Mouse (Mus musculus) liver, embryonic 15.5 days (tissue): ENCODE data around the gene Stk24. TPM values are rescaled to one million over a fixed set of nuclear protein-coding genes. Genes with fewer than 3 reads are reported as not detected.
A peak's percentile ranks its signal among the peaks of the same experiment; 100 is the strongest.
"Not testable (repeated sequence)": the region's sequence is repeated elsewhere in the genome, so short reads cannot be mapped to it uniquely, and the experiment has no call there.

Source experiments
- ATAC-seq: fragments of 200-750 bp; cut with Nextera tagmentation; 2 replicates; pipeline ENCODE4 v1.8.0; 2017; ENCODE audit warnings: moderate number of reproducible peaks, mild to moderate bottlenecking, moderate library complexity; ENCODE audit not compliant: insufficient read depth
- H3K27ac ChIP-seq: fragments of 300-500 bp; sonication (generic); replicated peaks from 2 replicates; pipeline ENCODE4 v1.5.1; 2015; ENCODE audit warnings: mild to moderate bottlenecking, inconsistent platforms
- H3K27me3 ChIP-seq: fragments of 300-500 bp; sonication (generic); 2 replicates; pipeline ENCODE4 v1.6.1; 2015; ENCODE audit warnings: mild to moderate bottlenecking, inconsistent platforms
- H3K36me3 ChIP-seq: fragments of 300-500 bp; sonication (generic); replicated peaks from 2 replicates; pipeline ENCODE4 v1.6.1; 2015; ENCODE audit warnings: moderate library complexity, mild to moderate bottlenecking, inconsistent platforms
- H3K4me1 ChIP-seq: fragments of 300-500 bp; sonication (generic); replicated peaks from 2 replicates; pipeline ENCODE4 v1.6.1; 2015; ENCODE audit warnings: inconsistent platforms
- H3K4me2 ChIP-seq: fragments of 300-500 bp; sonication (generic); 2 replicates; pipeline ENCODE4 v1.6.1; 2015; ENCODE audit warnings: moderate library complexity, mild to moderate bottlenecking, inconsistent platforms
- H3K4me3 ChIP-seq: fragments of 300-500 bp; sonication (generic); replicated peaks from 2 replicates; pipeline ENCODE4 v1.5.1; 2015; ENCODE audit warnings: mild to moderate bottlenecking, inconsistent platforms
- H3K9ac ChIP-seq: fragments of 300-500 bp; sonication (generic); 2 replicates; pipeline ENCODE4 v1.6.1; 2015; ENCODE audit warnings: moderate library complexity, mild to moderate bottlenecking, inconsistent platforms
- H3K9me3 ChIP-seq: fragments of 300-500 bp; sonication (generic); replicated peaks from 2 replicates; pipeline ENCODE4 v1.6.1; 2016; ENCODE audit warnings: inconsistent platforms
- WGBS: fragments of 180-500 bp; shearing (Covaris S2); methylation state at CpG from one replicate; pipeline ENCODE4 v1.1.7; 2015; ENCODE audit warnings: mixed read lengths; ENCODE audit not compliant: insufficient replicate concordance; 5-methylcytosine and 5-hydroxymethylcytosine counted together
- polyA plus RNA-seq: library from polyadenylated mRNA; unstranded; fragments of >200 nt; fragmentation: Nextera tagmentation; extraction: Ambion mirVana; gene quantifications from 2 replicates; pipeline ENCODE4 v1.2.1, GENCODE M21; 2015

The Stk24 gene
- polyA plus RNA-seq: 27.0 and 29.3 TPM in 2 replicates

- H3K4me3 ChIP-seq: peak within 1 kb of the TSS; percentile 99
- H3K9me3 ChIP-seq: no peaks in the 10 kb centered on the region
- WGBS: 8% methylated on average over 11 of the region's 11 CpGs
- H3K36me3 ChIP-seq: peaks cover 19% of the 10 kb centered on the region
- H3K27me3 ChIP-seq: peaks cover 14% of the 10 kb centered on the region
- peak within 1 kb of the TSS; percentile 98 for H3K9ac ChIP-seq
- peaks cover 44% of the 10 kb centered on the region for H3K4me1 ChIP-seq
- no peak for ATAC-seq
- peak within 1 kb of the TSS; percentile 92 for H3K27ac ChIP-seq
- H3K4me2 ChIP-seq: peak within 1 kb of the TSS; percentile 92
These were observed at the start of gene Stk24 for GRCm38 (mm10) chr14:121379827-121380145. Gene Stk24, minus strand, starts transcription at chr14:121380011.

DNA sequence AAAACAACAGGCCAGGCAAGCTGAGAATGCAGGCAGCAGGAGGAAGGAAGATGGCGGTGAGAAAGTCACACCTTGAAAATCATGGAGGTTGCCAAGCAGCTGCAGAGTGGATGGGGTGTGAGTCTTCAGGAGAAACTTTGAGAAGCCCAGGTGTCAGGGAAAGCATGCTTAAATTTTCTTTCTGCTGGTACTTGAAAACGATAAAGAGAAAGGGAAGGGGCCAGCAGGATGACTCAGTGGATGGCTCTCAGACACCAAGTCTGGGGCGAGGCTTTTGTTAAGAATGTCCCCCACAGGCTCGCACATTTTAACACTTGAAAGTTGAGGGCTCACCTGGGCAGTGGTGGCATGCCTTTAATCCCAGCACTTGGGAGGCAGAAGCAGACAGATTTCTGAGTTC, 48.3 kb upstream of the Stk24 start:
- H3K27me3 ChIP-seq: no peaks in the 10 kb centered on the region
- no peaks in the 10 kb centered on the region for H3K36me3 ChIP-seq
- no peak for ATAC-seq
- 71% methylated on average over 4 of the region's 4 CpGs for WGBS
- no peak overlapping the region for H3K27ac ChIP-seq
- H3K4me1 ChIP-seq: peaks cover 17% of the 10 kb centered on the region
- H3K4me3 ChIP-seq: no peak overlapping the region
- H3K9ac ChIP-seq: no peak overlapping the region
- H3K4me2 ChIP-seq: no peak overlapping the region
- H3K9me3 ChIP-seq: no peaks in the 10 kb centered on the region

GRCm38 (mm10) chr14:121426743-121427142, 46.9 kb upstream of the Stk24 start:
- Histone ChIP-seq H3K4me3 (no peak overlapping the region), H3K36me3 (no peaks in the 10 kb centered on the region), H3K9ac (no peak overlapping the region), H3K9me3 (no peaks in the 10 kb centered on the region), H3K4me2 (no peak overlapping the region), H3K4me1 (peaks cover 31% of the 10 kb centered on the region), H3K27ac (no peak overlapping the region), H3K27me3 (no peaks in the 10 kb centered on the region)
- no peak for ATAC-seq

DNA sequence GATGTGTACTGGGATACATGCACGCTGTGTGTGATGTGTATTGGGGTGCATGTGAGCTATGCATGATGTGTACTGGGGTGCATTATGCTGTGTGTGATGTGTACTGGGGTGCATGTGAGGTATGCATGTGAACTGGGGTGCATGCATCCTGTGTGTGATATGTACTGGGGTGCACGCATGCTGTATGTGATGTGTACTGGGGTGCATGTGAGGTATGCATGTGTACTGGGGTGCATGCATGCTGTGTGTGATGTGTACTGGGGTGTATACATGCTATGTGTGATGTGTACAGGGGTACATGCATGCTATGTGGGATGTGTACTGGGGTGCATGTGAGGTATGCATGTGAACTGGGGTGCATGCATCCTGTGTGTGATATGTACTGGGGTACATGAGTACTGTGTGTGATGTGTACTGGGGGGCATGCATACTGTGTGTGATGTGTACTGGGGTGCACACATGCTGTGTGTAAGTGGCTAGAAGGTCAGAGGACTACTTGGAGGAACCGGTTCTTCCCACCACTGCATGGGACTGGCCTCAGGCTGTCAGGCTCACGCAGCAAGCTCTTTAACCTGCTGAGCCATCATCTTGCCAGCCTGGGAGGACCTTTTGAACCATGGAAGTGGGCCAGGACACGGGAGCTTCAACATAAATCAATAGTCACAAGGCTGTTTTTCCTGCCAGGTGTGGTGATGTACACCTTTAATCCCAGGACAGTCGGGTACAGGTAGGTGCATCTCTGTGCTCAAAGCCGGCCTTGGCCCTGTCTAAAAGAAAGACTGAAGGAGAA, 45.4 kb upstream of the Stk24 start:
- no peaks in the 10 kb centered on the region for H3K27me3 ChIP-seq
- H3K9me3 ChIP-seq: no peaks in the 10 kb centered on the region
- no peak overlapping the region for H3K27ac ChIP-seq
- H3K4me3 ChIP-seq: no peak overlapping the region
- no peak overlapping the region for H3K9ac ChIP-seq
- no peaks in the 10 kb centered on the region for H3K36me3 ChIP-seq
- no peak overlapping the region for H3K4me2 ChIP-seq
- no peak for ATAC-seq
- 63% methylated on average over 7 of the region's 7 CpGs for WGBS
- H3K4me1 ChIP-seq: peaks cover 34% of the 10 kb centered on the region

DNA sequence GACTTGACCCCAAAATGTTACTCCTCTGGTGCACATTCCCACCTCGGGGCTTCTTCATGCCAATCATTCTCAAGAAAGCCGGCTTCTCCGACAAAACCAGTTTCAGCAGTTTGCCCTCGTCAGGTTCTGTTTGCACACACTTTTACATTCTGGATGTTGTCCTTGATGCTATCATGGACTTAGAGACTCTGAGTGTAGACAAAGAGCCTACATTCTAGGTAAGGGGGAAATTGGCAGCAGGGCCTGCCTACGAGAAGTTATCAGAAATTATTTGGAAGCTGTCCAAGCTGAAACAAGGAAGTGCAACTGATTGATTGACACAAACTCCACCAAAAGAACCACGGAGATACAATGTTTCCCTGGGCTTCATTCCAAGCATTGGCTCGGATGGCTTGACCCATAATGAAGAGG, 43.5 kb upstream of the Stk24 start:
- H3K4me1 ChIP-seq: peaks cover 34% of the 10 kb centered on the region
- H3K9ac ChIP-seq: no peak overlapping the region
- H3K4me3 ChIP-seq: no peak overlapping the region
- H3K4me2 ChIP-seq: peak overlapping the region; percentile 56
- H3K27ac ChIP-seq: peak overlapping the region; percentile 86
- ATAC-seq: peak; percentile 26; the same call in 1 of the 2 replicates
- H3K27me3 ChIP-seq: no peaks in the 10 kb centered on the region
- WGBS: 9% methylated on average over 7 of the region's 7 CpGs
- H3K36me3 ChIP-seq: no peaks in the 10 kb centered on the region
- H3K9me3 ChIP-seq: no peaks in the 10 kb centered on the region

DNA sequence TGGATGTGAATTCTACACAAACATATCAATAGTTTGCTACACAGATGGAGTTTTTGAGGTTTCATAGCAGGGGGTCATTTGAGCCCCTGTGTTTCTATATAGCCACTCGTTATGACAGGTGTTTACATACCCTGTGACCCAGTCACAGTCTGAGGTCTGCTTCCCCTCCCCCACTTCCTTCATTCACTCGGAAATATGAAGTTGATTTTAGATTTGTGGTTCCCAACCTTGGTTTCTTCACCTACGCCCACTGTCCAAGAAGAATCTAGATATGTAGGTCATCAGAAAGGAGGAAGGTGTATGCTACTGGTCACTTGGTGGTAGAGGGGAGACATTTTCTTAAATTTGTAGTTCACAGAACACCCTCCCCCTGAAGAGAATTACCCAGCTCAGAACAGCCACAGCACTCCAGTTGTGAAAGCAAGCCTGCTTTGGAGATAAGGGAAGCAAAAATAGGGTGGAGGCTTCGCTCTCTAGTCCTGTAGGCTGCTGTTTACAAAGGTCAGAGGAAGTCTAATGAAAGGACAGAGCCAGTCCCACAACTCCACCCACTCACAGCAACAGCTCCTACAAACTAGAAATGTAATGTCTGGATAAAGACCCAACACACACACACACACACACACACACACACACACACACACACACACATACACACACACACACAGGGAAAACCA, 43.0 kb upstream of the Stk24 start:
- H3K4me2 ChIP-seq: peak overlapping the region; percentile 56
- H3K4me1 ChIP-seq: peaks cover 34% of the 10 kb centered on the region
- H3K9ac ChIP-seq: 0 out of 2 replicates have a peak overlapping the region, but pooled peaks have one; percentile 6
- WGBS: 3% methylated on average over 4 of the region's 4 CpGs
- H3K36me3 ChIP-seq: no peaks in the 10 kb centered on the region
- H3K27ac ChIP-seq: peak overlapping the region; percentile 86
- peak; percentile 95 for ATAC-seq
- 0 out of 2 replicates have a peak overlapping the region, but pooled peaks have one; percentile 18 for H3K4me3 ChIP-seq
- no peaks in the 10 kb centered on the region for H3K27me3 ChIP-seq
- H3K9me3 ChIP-seq: no peaks in the 10 kb centered on the region

GRCm38 (mm10) chr14:121422000-121422399, 42.2 kb upstream of the Stk24 start:
- Histone ChIP-seq H3K36me3 (no peaks in the 10 kb centered on the region), H3K4me2 (peak overlapping the region; percentile 56), H3K9me3 (no peaks in the 10 kb centered on the region), H3K27ac (peak overlapping the region; percentile 86), H3K27me3 (no peaks in the 10 kb centered on the region), H3K4me1 (peaks cover 34% of the 10 kb centered on the region), H3K9ac (no peak overlapping the region), H3K4me3 (no peak overlapping the region)
- WGBS: 50% methylated on average over 4 of the region's 4 CpGs
- ATAC-seq: no peak

- Histone ChIP-seq H3K4me2 (no peak overlapping the region), H3K4me1 (peaks cover 11% of the 10 kb centered on the region), H3K9me3 (no peaks in the 10 kb centered on the region), H3K36me3 (no peaks in the 10 kb centered on the region), H3K9ac (no peak overlapping the region), H3K27me3 (no peaks in the 10 kb centered on the region), H3K27ac (no peak overlapping the region), H3K4me3 (no peak overlapping the region)
- ATAC-seq: no peak
- WGBS: 74% methylated on average over 5 of the region's 5 CpGs
These were observed 37.8 kb upstream of the Stk24 start for GRCm38 (mm10) chr14:121417594-121417993.

- no peak overlapping the region for H3K27ac ChIP-seq
- ATAC-seq: no peak
- no peak overlapping the region for H3K4me3 ChIP-seq
- no peaks in the 10 kb centered on the region for H3K9me3 ChIP-seq
- H3K27me3 ChIP-seq: no peaks in the 10 kb centered on the region
- 61% methylated on average over 12 of the region's 12 CpGs for WGBS
- no peak overlapping the region for H3K4me2 ChIP-seq
- peaks cover 3% of the 10 kb centered on the region for H3K4me1 ChIP-seq
- no peak overlapping the region for H3K9ac ChIP-seq
- H3K36me3 ChIP-seq: no peaks in the 10 kb centered on the region
These were observed 37.0 kb upstream of the Stk24 start for GRCm38 (mm10) chr14:121416626-121417319.

DNA sequence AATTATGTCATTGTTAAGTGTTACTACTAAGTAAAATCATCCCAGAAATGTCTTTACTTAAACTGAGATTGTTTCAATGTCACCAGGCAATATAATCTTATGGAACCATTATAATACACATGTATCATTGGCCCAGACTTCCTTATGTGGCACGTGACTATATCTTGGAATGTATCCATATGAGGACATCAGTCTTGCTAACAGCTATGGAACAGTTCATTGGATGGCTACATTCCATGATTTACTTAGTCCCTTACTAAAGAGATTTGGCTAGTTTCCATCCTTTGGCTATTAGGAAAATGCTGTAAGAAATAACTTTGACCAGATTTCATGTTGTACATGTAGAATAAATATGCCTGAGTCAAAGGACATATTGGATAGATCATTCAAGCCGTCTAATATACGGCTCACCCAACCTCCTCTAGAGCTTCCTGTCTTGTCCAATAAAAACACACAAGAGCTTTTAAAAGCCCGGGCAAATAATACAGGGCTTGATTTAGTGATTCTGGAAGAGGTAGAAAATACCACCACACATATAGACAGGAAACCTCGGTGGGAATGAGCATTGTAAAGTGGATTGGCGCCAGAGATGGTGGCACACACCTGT, 34.9 kb upstream of the Stk24 start:
- H3K4me3 ChIP-seq: no peak overlapping the region
- no peak overlapping the region for H3K27ac ChIP-seq
- no peaks in the 10 kb centered on the region for H3K36me3 ChIP-seq
- no peak for ATAC-seq
- no peaks in the 10 kb centered on the region for H3K27me3 ChIP-seq
- no peak overlapping the region for H3K9ac ChIP-seq
- 62% methylated on average over 6 of the region's 6 CpGs for WGBS
- H3K4me1 ChIP-seq: no peaks in the 10 kb centered on the region
- H3K9me3 ChIP-seq: no peaks in the 10 kb centered on the region
- no peak overlapping the region for H3K4me2 ChIP-seq

- H3K9ac ChIP-seq: not testable (repeated sequence)
- 90% methylated on average over 1 of the region's 1 CpGs for WGBS
These were observed 33.9 kb upstream of the Stk24 start for GRCm38 (mm10) chr14:121413726-121414125.

More at GRCm38 (mm10) chr14:121413726-121414125, 33.9 kb upstream of the Stk24 start:
- H3K36me3 ChIP-seq, H3K9me3 ChIP-seq, H3K4me3 ChIP-seq, H3K4me2 ChIP-seq, H3K27me3 ChIP-seq, H3K27ac ChIP-seq, ATAC-seq, H3K4me1 ChIP-seq: not testable (repeated sequence)
